8 mouse cellular contexts compared by ENCODE assay signal in the genomic region with DNA sequence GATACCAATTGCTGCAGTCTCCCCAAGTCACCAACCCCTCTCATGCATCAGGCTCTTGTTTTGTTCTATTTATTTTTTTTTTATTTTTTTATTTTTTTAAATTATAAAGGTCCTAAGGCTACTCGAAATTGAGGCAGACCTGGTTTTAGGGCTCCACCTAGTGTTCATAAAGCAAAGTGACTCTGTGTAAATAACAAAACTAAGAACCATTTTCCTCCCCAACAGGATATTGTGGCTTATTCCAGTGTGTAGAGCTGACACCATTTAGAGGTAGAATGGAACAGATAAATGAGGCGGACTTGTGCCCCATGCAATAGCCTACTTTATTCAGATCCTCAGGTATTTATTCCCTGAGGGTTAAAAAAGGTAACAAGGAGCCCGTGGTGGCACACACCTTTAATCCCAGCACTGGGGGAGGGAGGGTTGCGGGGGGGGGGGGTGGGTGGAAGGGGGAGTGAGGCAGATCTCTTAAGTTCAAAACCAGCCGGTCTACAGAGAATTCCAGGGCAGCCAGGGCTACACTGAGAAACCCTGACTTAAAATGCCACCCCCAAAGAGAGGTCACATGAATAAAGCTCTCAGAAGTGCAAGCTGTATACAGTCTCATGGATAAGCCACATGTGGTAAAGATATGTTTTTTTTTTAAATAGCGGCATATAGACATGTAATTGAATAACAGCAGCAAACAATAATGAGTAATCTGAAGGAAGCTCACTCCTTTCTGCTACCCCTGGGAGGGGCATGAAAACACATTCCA. TPM values are rescaled to one million over a fixed set of nuclear protein-coding genes. Genes with fewer than 3 reads are reported as not detected.
DNase-seq lines count a peak whose midpoint lies in the region; ATAC-seq lines count a peak whose summit lies in the region.

No protein-coding gene starts in this region.

- ATAC-seq in heart, embryonic 12.5 days (ENCODE audit: insufficient number of reproducible peaks, low FRiP score), result no peak
- peak; percentile 84 for ATAC-seq in activated CD4-positive, CD25-positive, alpha-beta regulatory T cell, adult 4 months
- peak; percentile 83 for ATAC-seq in inflammation-experienced regulatory T-cells, adult 6 months

- no peaks in the 10 kb centered on the region for H3K9me3 ChIP-seq in heart, embryonic 12.5 days (replicated peaks)

- no peaks in the 10 kb centered on the region for H3K36me3 ChIP-seq in heart, embryonic 12.5 days

- WGBS in heart, embryonic 12.5 days, result 36% methylated on average over 6 of the region's 6 CpGs

- H3K27me3 ChIP-seq in heart, embryonic 12.5 days (replicated peaks), result no peaks in the 10 kb centered on the region; the same call in 1 of the 2 replicates

- no peak overlapping the region for H3K27ac ChIP-seq in heart, embryonic 12.5 days (ENCODE audit: poor library complexity, severe bottlenecking)

- no peak overlapping the region for H3K9ac ChIP-seq in heart, embryonic 12.5 days

- H3K4me1 ChIP-seq in heart, embryonic 12.5 days (replicated peaks), result no peaks in the 10 kb centered on the region

- peak; percentile 26 for DNase-seq in heart, adult 8-10 months (ENCODE audit: low spot score)
- peak; percentile 21 to 39 for DNase-seq in B cell, adult 2 months
- peak; percentile 28 for DNase-seq in telencephalon, adult 2 months (ENCODE audit: low read depth, low spot score)
- no peak for DNase-seq in cerebellum, postnatal 4 days (ENCODE audit: low spot score in 2 of 2)
- DNase-seq in layer of hippocampus, adult 11-12 months (ENCODE audit: low spot score), result no peak

- no peak overlapping the region for H3K4me2 ChIP-seq in heart, embryonic 12.5 days

- no peak overlapping the region for H3K4me3 ChIP-seq in heart, embryonic 12.5 days

RNA-seq across cellular contexts. Expression of gene Noc4l, which starts 17.1 kb away (rescaled TPM):
- total RNA-seq in heart, adult 8-10 months (2022), result 10 to 100 TPM; 12.7 to 13.9 (median 13.6) TPM
- polyA plus RNA-seq in heart, embryonic 12.5 days (2016; fragmentation: Nextera tagmentation; extraction: Ambion mirVana), result 34.0 and 35.7 TPM in 2 replicates
- 10 to 100 TPM; 38.9 to 43.6 TPM for polyA plus RNA-seq in activated CD4-positive, CD25-positive, alpha-beta regulatory T cell, adult 4 months (2017; shearing (Covaris generic))
- polyA plus RNA-seq in inflammation-experienced regulatory T-cells, adult 6 months (2017; shearing (Covaris generic)), result 10 to 100 TPM; 37.3 to 40.8 (median 40.1) TPM

RNA-seq across cellular contexts. Expression of gene Ddx51, which starts 17.1 kb away (rescaled TPM):
- total RNA-seq in heart, adult 8-10 months (2022), result 10 to 100 TPM in 3 of 4 experiments, 1 to 10 TPM in 1; 9.1 to 11.4 (median 10.9) TPM
- 20.6 and 24.1 TPM in 2 replicates for polyA plus RNA-seq in heart, embryonic 12.5 days (2016; fragmentation: Nextera tagmentation; extraction: Ambion mirVana)
- 1 to 10 TPM; 2.9 to 3.8 TPM for polyA plus RNA-seq in activated CD4-positive, CD25-positive, alpha-beta regulatory T cell, adult 4 months (2017; shearing (Covaris generic))
- 1 to 10 TPM; 2.3 to 4.5 (median 4.5) TPM for polyA plus RNA-seq in inflammation-experienced regulatory T-cells, adult 6 months (2017; shearing (Covaris generic))

Comparison
In these comparisons a context has a peak if more than half of its experiments do, and no peak if none do; other contexts are left out.
1. DNase-seq: peak in heart, adult 8-10 months (single experiment), B cell, adult 2 months (2 of 2) and telencephalon, adult 2 months (single experiment); none in cerebellum, postnatal 4 days (0 of 2) and layer of hippocampus, adult 11-12 months (single experiment).